Mouse (Mus musculus) stomach, postnatal 0 days (tissue): ENCODE data around the gene Ugt1a1.

Experiments used
- CTCF ChIP-seq: IDR thresholded peaks from 2 replicates; pipeline ENCODE4 v1.5.1; 2016; ENCODE audit warnings: antibody characterized with exemption, low read depth, mild to moderate bottlenecking, moderate library complexity
- EP300 ChIP-seq: optimal IDR thresholded peaks from 2 replicates; pipeline ENCODE3; 2016; ENCODE audit warnings: antibody characterized with exemption

- TF ChIP-seq EP300 (no peak), CTCF (no peak)
Observed at GRCm38 (mm10) chr1:88232664-88233380, 21.1 kb downstream of the Ugt1a1 start.
